Mouse (Mus musculus) embryonic fibroblast, embryonic 13.5 days (primary cell): ENCODE measurements around the gene Prpsap2.

Experiments
- CTCF ChIP-seq: IDR thresholded peaks from 2 replicates; pipeline ENCODE4 v1.5.1; 2011; ENCODE audit warnings: mild to moderate bottlenecking, control low read depth, low read length, moderate library complexity, borderline replicate concordance; ENCODE audit not compliant: insufficient read depth
- POLR2A ChIP-seq: IDR thresholded peaks from 2 replicates; pipeline ENCODE4 v1.6.1; 2011; ENCODE audit warnings: low read depth, mild to moderate bottlenecking, control low read depth, low read length, moderate library complexity

GRCm38 (mm10) chr11:61728037-61728436 lies 33.9 kb downstream of the Prpsap2 start:
- TF ChIP-seq POLR2A (no peak), CTCF (no peak)
